9 mouse cellular contexts compared by ENCODE assay signal in the genomic region with DNA sequence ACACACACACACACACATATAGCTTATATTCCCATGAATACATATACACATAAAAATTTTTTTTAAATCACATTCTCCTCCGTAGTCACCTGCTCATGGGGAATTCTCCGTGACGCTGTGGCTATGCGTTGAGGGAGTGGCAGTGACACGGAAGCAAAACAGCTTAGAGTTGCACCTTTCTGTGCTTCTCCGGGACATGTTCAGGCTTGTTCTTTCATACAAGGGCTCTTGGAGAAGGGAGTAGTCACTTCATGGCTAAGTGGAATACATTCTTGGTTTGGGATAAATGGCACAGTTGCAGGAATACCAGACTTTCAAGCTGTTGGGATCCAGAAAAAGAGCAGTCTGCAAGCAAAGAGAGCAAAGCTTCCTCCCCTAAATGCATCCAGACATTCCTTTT.
"Had no signal": no experiment of that assay in that cellular context is flagged by ENCODE, and none has a peak within 500 bp of the region (broad histone marks: within the 10 kb centered on the region; RNA-seq: fewer than 3 reads in every experiment).

No protein-coding gene starts in this region.

- DNase-seq: kidney, adult 11 months; kidney, adult 8-10 months; kidney, postnatal 14 days; kidney, postnatal 4 days; layer of hippocampus, adult 9-11 months; liver; midbrain, embryonic 14.5 days; thymus, adult 18-20 months; thymus, postnatal 36 days had no signal
